Mouse (Mus musculus) limb, embryonic 11.5 days (tissue): Measurements from ENCODE around the gene Gpc4. TPM values are rescaled to one million over a fixed set of nuclear protein-coding genes. Genes with fewer than 3 reads are reported as not detected.

ENCODE experiments used
- ATAC-seq: fragments of 200-750 bp; cut with Nextera tagmentation; 2 replicates; pipeline ENCODE4 v1.8.0; 2017; ENCODE audit warnings: low read depth; ENCODE audit not compliant: insufficient number of reproducible peaks, low FRiP score, low TSS enrichment
- DNase-seq: peaks from one replicate; pipeline ENCODE4 v3.0.0-alpha.2; 2015; ENCODE audit warnings: low spot score
- H3K27ac ChIP-seq: fragments of 300-500 bp; sonication (generic); replicated peaks from 2 replicates; pipeline ENCODE4 v1.5.1; 2014; ENCODE audit warnings: low read depth, mild to moderate bottlenecking, low read length
- H3K27me3 ChIP-seq: fragments of 300-500 bp; sonication (generic); 2 replicates; pipeline ENCODE4 v1.6.1; 2014; ENCODE audit warnings: mild to moderate bottlenecking, low read length, mixed read lengths; ENCODE audit not compliant: control insufficient read depth, insufficient read depth
- H3K36me3 ChIP-seq: fragments of 300-500 bp; sonication (generic); 2 replicates; pipeline ENCODE4 v1.6.1; 2014; ENCODE audit warnings: mild to moderate bottlenecking, low read length, moderate library complexity, mixed read lengths; ENCODE audit not compliant: control insufficient read depth, insufficient read depth
- H3K4me1 ChIP-seq: fragments of 300-500 bp; sonication (generic); 2 replicates; pipeline ENCODE4 v1.6.1; 2014; ENCODE audit warnings: low read length, mixed read lengths; ENCODE audit not compliant: control insufficient read depth, insufficient read depth
- H3K4me2 ChIP-seq: fragments of 300-500 bp; sonication (generic); 2 replicates; pipeline ENCODE4 v1.6.1; 2014; ENCODE audit warnings: low read depth, mild to moderate bottlenecking, moderate library complexity; ENCODE audit not compliant: severe bottlenecking
- H3K4me3 ChIP-seq: fragments of 300-500 bp; sonication (generic); 2 replicates; pipeline ENCODE4 v1.5.1; 2014; ENCODE audit warnings: low read depth, low read length
- H3K9ac ChIP-seq: fragments of 300-500 bp; sonication (generic); 2 replicates; pipeline ENCODE4 v1.6.1; 2014; ENCODE audit warnings: mild to moderate bottlenecking, low read length
- H3K9me3 ChIP-seq: fragments of 300-500 bp; sonication (generic); 2 replicates; pipeline ENCODE4 v1.6.1; 2016; ENCODE audit warnings: low read length; ENCODE audit not compliant: control insufficient read depth
- WGBS: fragments of 180-500 bp; shearing (Covaris S2); extraction: QIAGEN DNeasy Blood & Tissue Kit; methylation state at CpG from one replicate; pipeline ENCODE4 v1.1.7; 2014; 5-methylcytosine and 5-hydroxymethylcytosine counted together
- polyA plus RNA-seq: library from polyadenylated mRNA; unstranded; fragments of >200 nt; fragmentation: Nextera tagmentation; extraction: Ambion mirVana; gene quantifications from 2 replicates; pipeline ENCODE4 v1.2.1, GENCODE M21; 2014

Gpc4 gene
- polyA plus RNA-seq, 1 experiment from 2014 or later = 23.0 TPM

GRCm38 (mm10) chrX:52039875-52040274, 125.2 kb downstream of the Gpc4 start:
- no peak overlapping the region for H3K4me3 ChIP-seq
- 74% methylated on average over 1 of the region's 1 CpGs for WGBS
- H3K36me3 ChIP-seq = no peaks in the 10 kb centered on the region
- no peak for DNase-seq
- no peak for ATAC-seq
- H3K27ac ChIP-seq = no peak overlapping the region
- H3K4me2 ChIP-seq = no peak overlapping the region
- H3K9me3 ChIP-seq = no peaks in the 10 kb centered on the region
- H3K9ac ChIP-seq = no peak overlapping the region
- no peaks in the 10 kb centered on the region for H3K27me3 ChIP-seq
- H3K4me1 ChIP-seq = no peaks in the 10 kb centered on the region

DNA sequence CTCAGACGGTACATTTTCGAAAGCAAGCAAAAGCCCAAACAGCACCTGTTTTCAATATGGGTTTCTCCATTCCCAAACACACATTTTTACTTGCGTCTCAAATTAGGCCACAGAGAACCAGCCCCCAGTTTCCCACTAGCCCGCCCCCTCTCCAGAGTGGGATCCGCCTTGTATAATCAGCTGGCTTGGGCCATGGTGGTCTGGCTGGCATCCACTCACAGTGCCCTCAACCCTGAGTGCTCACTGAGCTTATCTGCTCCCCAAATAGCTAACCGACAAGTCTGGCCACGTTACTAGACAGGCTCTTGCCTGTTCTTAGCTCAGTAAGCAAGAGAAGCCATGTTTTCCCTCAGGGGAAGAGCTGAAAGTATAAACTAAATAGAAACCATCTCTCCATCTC, 134.9 kb downstream of the Gpc4 start:
- no peak for ATAC-seq
- Histone ChIP-seq H3K4me3 (no peak overlapping the region), H3K4me1 (no peaks in the 10 kb centered on the region), H3K27me3 (no peaks in the 10 kb centered on the region), H3K36me3 (no peaks in the 10 kb centered on the region), H3K9ac (no peak overlapping the region), H3K27ac (no peak overlapping the region), H3K4me2 (no peak overlapping the region), H3K9me3 (no peaks in the 10 kb centered on the region)
- no peak for DNase-seq
- WGBS = 67% methylated on average over 7 of the region's 7 CpGs

GRCm38 (mm10) chrX:52017660-52018059, 147.4 kb downstream of the Gpc4 start:
- ATAC-seq (no peak), DNase-seq (no peak)
- Histone ChIP-seq H3K4me2 (no peak overlapping the region), H3K36me3 (no peaks in the 10 kb centered on the region), H3K9ac (no peak overlapping the region), H3K27ac (no peak overlapping the region), H3K9me3 (no peaks in the 10 kb centered on the region), H3K4me3 (no peak overlapping the region), H3K27me3 (no peaks in the 10 kb centered on the region), H3K4me1 (no peaks in the 10 kb centered on the region)
- WGBS = 64% methylated on average over 9 of the region's 9 CpGs

Other genes with a start within 250 kb of the Gpc4 start
- not detected in 2 replicates for gene 1700080O16Rik, start 192.5 kb downstream of the Gpc4 start, polyA plus RNA-seq